Comparison of ENCODE assay signal across 17 mouse cellular contexts in genomic region chr2:91636727-91637338, GRCm38 (mm10). TPM values are rescaled to one million over a fixed set of nuclear protein-coding genes. Genes with fewer than 3 reads are reported as not detected.
A peak's percentile ranks its signal among the peaks of the same experiment; 100 is the strongest.
DNase-seq lines count a peak whose midpoint lies in the region; ATAC-seq lines count a peak whose summit lies in the region.
"Had no signal": no experiment of that assay in that cellular context is flagged by ENCODE, and none has a peak within 500 bp of the region (broad histone marks: within the 10 kb centered on the region; RNA-seq: fewer than 3 reads in every experiment).

No protein-coding gene starts in this region.

- no peaks in the 10 kb centered on the region for H3K27me3 ChIP-seq in intestine, embryonic 15.5 days (replicated peaks)
- no peaks in the 10 kb centered on the region for H3K27me3 ChIP-seq in liver, embryonic 16.5 days (ENCODE audit: control insufficient read depth, insufficient read depth, low read depth, low read length)
- H3K27me3 ChIP-seq: heart, embryonic 12.5 days; neural tube, embryonic 15.5 days had no signal

- no peaks in the 10 kb centered on the region for H3K36me3 ChIP-seq in intestine, embryonic 15.5 days
- no peaks in the 10 kb centered on the region for H3K36me3 ChIP-seq in liver, embryonic 16.5 days (ENCODE audit: control insufficient read depth, insufficient read depth)
- H3K36me3 ChIP-seq: limb, embryonic 10.5 days; neural tube, embryonic 15.5 days had no signal

- no peak overlapping the region for H3K4me3 ChIP-seq in intestine, embryonic 15.5 days (replicated peaks)
- H3K4me3 ChIP-seq in liver, embryonic 16.5 days (ENCODE audit: low read depth, low read length) = no peak overlapping the region
- H3K4me3 ChIP-seq: heart, embryonic 12.5 days; limb, embryonic 10.5 days; megakaryocyte, embryonic 14.5 days; neural tube, embryonic 15.5 days had no signal

- H3K27ac ChIP-seq in intestine, embryonic 15.5 days = no peak overlapping the region
- peak overlapping the region; percentile 73 for H3K27ac ChIP-seq in liver, embryonic 16.5 days (ENCODE audit: low read length)
- H3K27ac ChIP-seq: limb, embryonic 10.5 days; neural tube, embryonic 15.5 days had no signal

- no peak overlapping the region for H3K4me2 ChIP-seq in intestine, embryonic 15.5 days (replicated peaks)
- peak overlapping the region; percentile 4 for H3K4me2 ChIP-seq in liver, embryonic 16.5 days (ENCODE audit: low read depth, low read length)
- H3K4me2 ChIP-seq: heart, embryonic 12.5 days; neural tube, embryonic 15.5 days had no signal

- H3K9ac ChIP-seq in intestine, embryonic 15.5 days = no peak overlapping the region
- H3K9ac ChIP-seq in liver, embryonic 16.5 days (ENCODE audit: low read depth, low read length) = no peak overlapping the region
- H3K9ac ChIP-seq: heart, embryonic 12.5 days; neural tube, embryonic 15.5 days had no signal

- H3K9me3 ChIP-seq in intestine, embryonic 15.5 days = no peaks in the 10 kb centered on the region
- H3K9me3 ChIP-seq in liver, embryonic 16.5 days (replicated peaks; ENCODE audit: control insufficient read depth, low read length) = no peaks in the 10 kb centered on the region
- H3K9me3 ChIP-seq: heart, embryonic 12.5 days; limb, embryonic 10.5 days; megakaryocyte, embryonic 14.5 days; neural tube, embryonic 15.5 days had no signal

- DNase-seq in thymus, postnatal 0 days (ENCODE audit: low spot score) = peak; percentile 30
- no peak for DNase-seq in thymus, postnatal 36 days
- DNase-seq in adrenal gland, postnatal 36 days = no peak
- DNase-seq in spleen, postnatal 10 days (ENCODE audit: low spot score in 2 of 2) = no peak
- DNase-seq: cerebellum, postnatal 36 days; gastrocnemius, postnatal 36 days; kidney, postnatal 14 days; layer of hippocampus, postnatal 36 days had no signal

- WGBS in intestine, embryonic 15.5 days = 63% methylated on average over 5 of the region's 5 CpGs
- WGBS in liver, embryonic 16.5 days (ENCODE audit: insufficient replicate concordance) = 53% methylated on average over 5 of the region's 5 CpGs

- no peaks in the 10 kb centered on the region for H3K4me1 ChIP-seq in intestine, embryonic 15.5 days (replicated peaks)
- H3K4me1 ChIP-seq in liver, embryonic 16.5 days (ENCODE audit: control insufficient read depth, low read depth, low read length) = peaks cover 23% of the 10 kb centered on the region
- H3K4me1 ChIP-seq: limb, embryonic 10.5 days; neural tube, embryonic 15.5 days had no signal

- ATAC-seq in intestine, embryonic 15.5 days = peak; percentile 59
- peak; percentile 69 for ATAC-seq in liver, embryonic 16.5 days (ENCODE audit: low read depth)
- no peak for ATAC-seq in activated CD4-positive, CD25-positive, alpha-beta regulatory T cell, adult 4 months
- ATAC-seq: inflammation-experienced regulatory T-cells, adult 6 months had no signal

RNA-seq across cellular contexts. Expression of gene F2, which starts 0.6 kb away (rescaled TPM):
- polyA plus RNA-seq in thymus, postnatal 0 days (2015; fragmentation: Nextera tagmentation; extraction: Ambion mirVana) = 0.98 and 1.0 TPM in 2 replicates
- 3.4 and 7.2 TPM in 2 replicates for polyA plus RNA-seq in intestine, embryonic 15.5 days (2015; fragmentation: Nextera tagmentation; extraction: Ambion mirVana)
- 541 and 638 TPM in 2 replicates for polyA plus RNA-seq in liver, embryonic 16.5 days (2015; fragmentation: Nextera tagmentation; extraction: Ambion mirVana)
- total RNA-seq in adrenal gland, postnatal 36 days (2021) = 1 to 10 TPM in 1 of 2 experiments, under 1 TPM in 1; 0.20 to 1.1 TPM
- polyA plus RNA-seq in activated CD4-positive, CD25-positive, alpha-beta regulatory T cell, adult 4 months (2017; shearing (Covaris generic)) = under 1 TPM in 1 of 2 experiments, not detected in 1; 0.24 TPM
- polyA plus RNA-seq: embryonic facial prominence, embryonic 11.5 days; limb, embryonic 10.5 days had no signal

RNA-seq across cellular contexts. Expression of gene Zfp408, which starts 12.8 kb away (rescaled TPM):
- polyA plus RNA-seq in thymus, postnatal 0 days (2015; fragmentation: Nextera tagmentation; extraction: Ambion mirVana) = 7.9 and 12.8 TPM in 2 replicates
- polyA plus RNA-seq in intestine, embryonic 15.5 days (2015; fragmentation: Nextera tagmentation; extraction: Ambion mirVana) = 7.8 and 8.0 TPM in 2 replicates
- 2.5 and 3.3 TPM in 2 replicates for polyA plus RNA-seq in liver, embryonic 16.5 days (2015; fragmentation: Nextera tagmentation; extraction: Ambion mirVana)
- total RNA-seq in adrenal gland, postnatal 36 days (2021) = 10 to 100 TPM in 1 of 2 experiments, 1 to 10 TPM in 1; 9.7 to 11.6 TPM
- polyA plus RNA-seq in activated CD4-positive, CD25-positive, alpha-beta regulatory T cell, adult 4 months (2017; shearing (Covaris generic)) = 10 to 100 TPM in 1 of 2 experiments, 1 to 10 TPM in 1; 6.4 to 11.5 TPM

RNA-seq across cellular contexts. Expression of gene Arhgap1, which starts 12.8 kb away (rescaled TPM):
- 118 and 123 TPM in 2 replicates for polyA plus RNA-seq in thymus, postnatal 0 days (2015; fragmentation: Nextera tagmentation; extraction: Ambion mirVana)
- polyA plus RNA-seq in intestine, embryonic 15.5 days (2015; fragmentation: Nextera tagmentation; extraction: Ambion mirVana) = 140 and 143 TPM in 2 replicates
- polyA plus RNA-seq in liver, embryonic 16.5 days (2015; fragmentation: Nextera tagmentation; extraction: Ambion mirVana) = 42.1 and 42.5 TPM in 2 replicates
- 10 to 100 TPM; 63.7 to 68.4 TPM for total RNA-seq in adrenal gland, postnatal 36 days (2021)
- 100 to 1,000 TPM; 128 to 138 TPM for polyA plus RNA-seq in activated CD4-positive, CD25-positive, alpha-beta regulatory T cell, adult 4 months (2017; shearing (Covaris generic))

Comparison
In these comparisons a context has a peak if more than half of its experiments do, and no peak if none do; other contexts are left out.
1. RNA of gene F2, which starts 0.6 kb away (polyA plus RNA-seq): 541 to 638 TPM in liver, embryonic 16.5 days; 3.4 to 7.2 TPM in intestine, embryonic 15.5 days, 0.98 to 1.0 TPM in thymus, postnatal 0 days and 0.24 TPM in activated CD4-positive, CD25-positive, alpha-beta regulatory T cell, adult 4 months; every median in the first group is over 10 times any median in the second.